Mouse (Mus musculus) thymus, postnatal 25 days (tissue): ENCODE results near the gene Veph1.

Source experiments
- DNase-seq: peaks from one replicate; pipeline ENCODE4 v3.0.0; 2022

Gene Veph1

GRCm38 (mm10) chr3:66004989-66005388 lies 291.6 kb downstream of the Veph1 start:
- DNase-seq = no peak

- no peak for DNase-seq
These were observed 292.3 kb downstream of the Veph1 start for GRCm38 (mm10) chr3:66004220-66004951.
